Mouse (Mus musculus) hindbrain, embryonic 12.5 days (tissue): Measurements from ENCODE around the gene Gtf2h2. TPM values are rescaled to one million over a fixed set of nuclear protein-coding genes. Genes with fewer than 3 reads are reported as not detected.
"Not testable (repeated sequence)": the region's sequence is repeated elsewhere in the genome, so short reads cannot be mapped to it uniquely, and the experiment has no call there.

Source experiments
- ATAC-seq: fragments of 200-750 bp; cut with Nextera tagmentation; 2 replicates; pipeline ENCODE4 v1.8.0; 2017; ENCODE audit warnings: moderate TSS enrichment; ENCODE audit not compliant: low FRiP score
- H3K27ac ChIP-seq: fragments of 300-500 bp; sonication (generic); 2 replicates; pipeline ENCODE4 v1.5.1; 2016; ENCODE audit warnings: mild to moderate bottlenecking
- H3K27me3 ChIP-seq: fragments of 300-500 bp; sonication (generic); 2 replicates; pipeline ENCODE4 v1.6.1; 2016; ENCODE audit warnings: mild to moderate bottlenecking
- H3K36me3 ChIP-seq: fragments of 300-500 bp; sonication (generic); 2 replicates; pipeline ENCODE4 v1.6.1; 2016; ENCODE audit warnings: mild to moderate bottlenecking
- H3K4me1 ChIP-seq: fragments of 300-500 bp; sonication (generic); 2 replicates; pipeline ENCODE4 v1.6.1; 2016
- H3K4me2 ChIP-seq: fragments of 300-500 bp; sonication (generic); replicated peaks from 2 replicates; pipeline ENCODE4 v1.6.1; 2016; ENCODE audit warnings: mild to moderate bottlenecking
- H3K4me3 ChIP-seq: fragments of 300-500 bp; sonication (generic); 2 replicates; pipeline ENCODE4 v1.5.1; 2016; ENCODE audit warnings: mild to moderate bottlenecking
- H3K9ac ChIP-seq: fragments of 300-500 bp; sonication (generic); 2 replicates; pipeline ENCODE4 v1.6.1; 2016; ENCODE audit warnings: mild to moderate bottlenecking, moderate library complexity
- H3K9me3 ChIP-seq: fragments of 300-500 bp; sonication (generic); replicated peaks from 2 replicates; pipeline ENCODE4 v1.6.1; 2016; ENCODE audit warnings: mild to moderate bottlenecking
- WGBS: fragments of 180-500 bp; shearing (Covaris S2); methylation state at CpG from one replicate; pipeline ENCODE4 v1.1.7; 2016; 5-methylcytosine and 5-hydroxymethylcytosine counted together
- polyA plus RNA-seq: library from polyadenylated mRNA; unstranded; fragments of >200 nt; fragmentation: Nextera tagmentation; extraction: Ambion mirVana; gene quantifications from 2 replicates; pipeline ENCODE4 v1.2.1, GENCODE M21; 2016

Gtf2h2 gene
- polyA plus RNA-seq, 1 experiment from 2014 or later = 75.9 TPM

DNA sequence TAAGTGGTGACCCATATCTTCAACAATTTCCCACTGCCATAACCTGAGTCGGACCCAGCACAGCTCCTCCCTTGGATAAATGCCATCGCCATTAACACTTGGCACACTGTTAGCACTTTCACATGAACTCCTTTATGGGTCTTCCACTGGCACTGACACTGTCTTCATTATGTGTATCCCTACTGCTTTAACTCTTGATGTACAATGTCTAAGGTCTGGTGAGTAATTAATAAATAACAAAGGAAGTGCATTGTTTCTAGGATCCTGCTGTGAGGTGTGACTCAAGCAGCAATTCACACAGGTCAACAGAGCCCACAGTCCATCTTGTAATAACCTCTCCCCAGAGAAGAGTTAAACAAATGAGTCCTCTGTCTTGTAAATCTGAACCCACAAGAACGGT lies 31.0 kb downstream of the Gtf2h2 start:
- Histone ChIP-seq H3K9me3 (no peaks in the 10 kb centered on the region), H3K27me3 (no peaks in the 10 kb centered on the region), H3K36me3 (peaks cover 43% of the 10 kb centered on the region), H3K9ac (no peak overlapping the region), H3K27ac (no peak overlapping the region), H3K4me3 (no peak overlapping the region), H3K4me2 (no peak overlapping the region), H3K4me1 (no peaks in the 10 kb centered on the region)
- no peak for ATAC-seq
- WGBS = 76% methylated on average over 3 of the region's 3 CpGs

DNA sequence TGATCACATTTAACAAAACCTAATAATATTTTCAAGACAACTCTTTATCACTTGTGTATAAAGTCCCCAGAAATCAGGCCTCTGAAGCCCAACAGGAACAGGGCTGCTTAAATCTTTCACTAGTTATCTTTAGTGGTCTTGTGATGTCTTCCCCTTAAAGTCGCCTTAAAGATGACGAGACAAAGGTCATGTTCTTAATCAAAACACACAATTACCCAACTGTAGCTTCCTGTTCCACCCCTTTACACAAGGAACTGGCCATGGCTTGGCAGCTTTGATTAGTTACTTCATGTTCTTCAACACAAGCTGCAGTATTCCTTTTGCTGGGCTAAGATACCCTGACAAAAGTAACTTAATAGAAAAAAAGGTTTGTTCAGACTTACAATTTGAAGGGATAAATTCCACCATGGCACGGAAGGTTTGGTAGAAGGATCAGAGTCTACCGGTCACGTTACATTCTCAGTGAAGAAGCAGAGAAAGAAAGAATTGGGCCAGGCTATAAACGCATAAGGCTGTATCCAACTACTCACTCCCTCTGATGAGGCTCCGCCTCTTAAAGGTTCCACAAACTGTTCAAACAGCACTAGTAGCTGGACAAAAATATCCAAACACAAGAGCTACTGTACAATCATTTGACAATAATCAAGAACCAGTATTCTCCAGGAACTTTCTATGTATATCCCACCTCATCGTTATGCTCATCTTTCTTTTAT lies 39.8 kb downstream of the Gtf2h2 start, which contains the start of gene Naip1:
Naip1 (minus strand) TSS at position 455 of the 713 bp plus-strand sequence.
- not testable (repeated sequence) for H3K36me3 ChIP-seq, H3K4me3 ChIP-seq, H3K4me1 ChIP-seq, ATAC-seq, H3K4me2 ChIP-seq, H3K9ac ChIP-seq, H3K9me3 ChIP-seq, H3K27ac ChIP-seq, H3K27me3 ChIP-seq
- 84% methylated on average over 8 of the region's 8 CpGs for WGBS

DNA sequence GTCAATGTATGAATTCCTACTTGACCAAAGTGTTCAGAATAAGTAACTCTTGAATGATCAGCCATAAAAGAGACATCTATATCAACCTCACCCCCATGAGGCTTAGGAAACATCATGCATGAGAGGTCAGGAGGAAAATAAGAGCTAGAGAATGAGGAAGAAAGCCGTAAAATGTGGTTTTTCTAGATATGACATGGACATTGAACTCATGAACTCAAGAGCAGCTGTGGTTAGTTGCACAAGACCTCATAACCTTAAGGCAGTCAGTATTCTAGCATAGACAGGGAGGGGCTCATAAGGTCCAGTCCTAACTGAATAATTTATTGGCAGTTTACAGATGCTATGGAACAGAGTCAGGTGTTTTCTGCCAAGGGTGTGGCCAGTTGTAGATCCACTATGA lies 42.9 kb downstream of the Gtf2h2 start:
- H3K4me3 ChIP-seq = no peak overlapping the region
- H3K4me2 ChIP-seq = no peak overlapping the region
- H3K27me3 ChIP-seq = no peaks in the 10 kb centered on the region
- no peak overlapping the region for H3K27ac ChIP-seq
- H3K9me3 ChIP-seq = no peaks in the 10 kb centered on the region
- no peak overlapping the region for H3K9ac ChIP-seq
- H3K36me3 ChIP-seq = no peaks in the 10 kb centered on the region
- WGBS = 77% methylated on average over 1 of the region's 1 CpGs
- no peaks in the 10 kb centered on the region for H3K4me1 ChIP-seq
- no peak for ATAC-seq

DNA sequence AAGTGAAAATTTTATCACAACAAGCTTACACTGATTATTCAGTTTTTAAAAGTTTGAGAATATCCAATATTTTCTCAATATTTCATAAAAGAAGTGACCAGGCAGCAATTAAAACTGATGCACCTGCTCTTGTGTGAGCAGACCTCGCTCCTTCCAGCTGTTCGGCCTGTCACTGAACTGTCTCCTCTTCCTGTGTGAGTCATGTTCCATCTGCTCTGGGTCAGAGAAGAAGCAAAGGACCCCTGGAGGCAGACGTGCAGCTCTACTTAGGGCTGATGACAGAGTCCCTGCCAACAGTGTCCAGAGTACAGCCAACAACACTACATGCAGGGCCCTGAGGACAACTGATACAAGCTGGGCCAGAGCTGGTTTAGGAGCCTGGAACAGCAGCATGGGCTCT lies 52.3 kb downstream of the Gtf2h2 start:
- no peaks in the 10 kb centered on the region for H3K4me1 ChIP-seq
- no peaks in the 10 kb centered on the region for H3K27me3 ChIP-seq
- no peak overlapping the region for H3K4me2 ChIP-seq
- H3K4me3 ChIP-seq = no peak overlapping the region
- no peaks in the 10 kb centered on the region for H3K9me3 ChIP-seq
- WGBS = 64% methylated on average over 3 of the region's 3 CpGs
- no peaks in the 10 kb centered on the region for H3K36me3 ChIP-seq
- no peak overlapping the region for H3K9ac ChIP-seq
- ATAC-seq = no peak
- no peak overlapping the region for H3K27ac ChIP-seq

DNA sequence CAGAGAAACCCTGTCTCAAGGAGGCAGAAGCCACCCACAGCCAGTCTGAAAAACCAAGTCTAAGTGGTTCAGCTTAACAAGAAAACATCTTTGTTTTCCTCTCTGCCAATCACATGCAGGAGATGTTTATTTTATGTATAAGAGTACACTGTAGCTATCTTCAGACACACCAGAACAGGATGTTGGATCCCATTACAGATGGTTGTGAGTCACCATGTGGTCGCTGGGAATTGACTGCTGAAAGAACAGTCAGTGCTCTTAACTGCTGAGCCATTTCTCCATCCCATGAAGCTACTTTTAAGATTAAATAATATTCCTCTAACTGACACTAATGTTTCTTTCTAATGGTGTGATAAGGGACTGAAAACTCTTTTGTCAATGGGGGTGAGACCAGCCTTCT lies 53.7 kb downstream of the Gtf2h2 start:
- WGBS = 62% methylated on average over 1 of the region's 1 CpGs
- Histone ChIP-seq H3K27ac (no peak overlapping the region), H3K4me1 (no peaks in the 10 kb centered on the region), H3K9me3 (no peaks in the 10 kb centered on the region), H3K27me3 (no peaks in the 10 kb centered on the region), H3K4me3 (no peak overlapping the region), H3K36me3 (no peaks in the 10 kb centered on the region), H3K4me2 (no peak overlapping the region), H3K9ac (no peak overlapping the region)
- no peak for ATAC-seq

DNA sequence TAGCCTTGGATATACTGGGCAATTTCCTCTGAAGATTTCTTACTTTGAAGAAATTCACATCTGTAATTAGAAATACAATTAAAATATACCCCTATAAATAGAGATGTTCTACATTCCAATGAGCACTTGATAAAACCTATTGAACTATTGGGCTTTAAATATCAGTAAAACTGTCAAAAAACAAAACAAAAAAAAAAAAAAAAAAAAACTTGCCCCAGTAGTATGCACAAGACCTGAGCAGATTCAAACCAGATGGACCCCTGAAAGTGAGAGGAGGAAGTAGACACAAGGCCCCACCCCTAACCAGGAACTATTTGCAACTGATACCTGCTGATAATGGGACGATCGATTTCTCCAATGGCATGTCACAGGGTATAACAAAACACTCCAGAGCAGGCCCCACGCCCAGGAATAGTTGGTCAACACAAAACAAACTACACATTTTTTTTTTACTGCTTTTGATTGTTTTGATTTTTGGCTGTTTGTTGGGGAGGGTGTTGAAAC lies 55.0 kb downstream of the Gtf2h2 start:
- Histone ChIP-seq H3K36me3 (no peaks in the 10 kb centered on the region), H3K27me3 (no peaks in the 10 kb centered on the region), H3K9ac (no peak overlapping the region), H3K4me3 (no peak overlapping the region), H3K4me2 (no peak overlapping the region), H3K27ac (no peak overlapping the region), H3K4me1 (no peaks in the 10 kb centered on the region), H3K9me3 (no peaks in the 10 kb centered on the region)
- ATAC-seq = no peak
- 69% methylated on average over 3 of the region's 3 CpGs for WGBS

DNA sequence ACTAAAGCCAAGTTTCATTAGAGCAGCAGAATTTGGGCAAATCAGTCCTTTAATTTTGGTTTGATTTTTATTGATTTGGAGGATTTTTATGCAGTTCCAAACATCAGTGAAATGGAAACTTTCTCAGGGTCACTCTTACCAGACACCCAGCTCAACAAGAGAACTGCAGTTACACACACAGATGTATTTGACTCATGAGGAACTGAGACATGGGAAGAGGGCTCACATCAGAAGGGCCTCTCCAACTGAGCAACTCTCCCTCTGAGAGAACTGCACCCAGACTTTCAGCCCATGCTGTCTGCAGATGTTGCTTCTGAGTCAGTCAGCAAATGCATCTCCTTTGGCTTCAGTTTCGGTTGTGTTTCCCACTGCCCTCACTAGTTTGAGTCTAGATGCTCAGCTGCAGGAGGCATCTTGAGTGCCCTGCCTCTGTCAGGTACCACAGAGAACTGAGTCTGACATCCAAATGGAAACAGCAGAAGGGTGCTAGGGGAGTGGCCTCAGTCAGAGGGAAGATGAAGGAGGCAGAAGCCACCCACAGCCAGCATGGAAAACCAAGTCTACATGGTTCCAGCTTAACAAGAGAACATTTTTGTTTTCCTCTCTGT lies 55.7 kb downstream of the Gtf2h2 start:
- not testable (repeated sequence) for H3K36me3 ChIP-seq, H3K4me1 ChIP-seq, H3K4me3 ChIP-seq, H3K27ac ChIP-seq, H3K9me3 ChIP-seq, H3K4me2 ChIP-seq, H3K9ac ChIP-seq, ATAC-seq, H3K27me3 ChIP-seq
- WGBS = 63% methylated on average over 1 of the region's 1 CpGs

DNA sequence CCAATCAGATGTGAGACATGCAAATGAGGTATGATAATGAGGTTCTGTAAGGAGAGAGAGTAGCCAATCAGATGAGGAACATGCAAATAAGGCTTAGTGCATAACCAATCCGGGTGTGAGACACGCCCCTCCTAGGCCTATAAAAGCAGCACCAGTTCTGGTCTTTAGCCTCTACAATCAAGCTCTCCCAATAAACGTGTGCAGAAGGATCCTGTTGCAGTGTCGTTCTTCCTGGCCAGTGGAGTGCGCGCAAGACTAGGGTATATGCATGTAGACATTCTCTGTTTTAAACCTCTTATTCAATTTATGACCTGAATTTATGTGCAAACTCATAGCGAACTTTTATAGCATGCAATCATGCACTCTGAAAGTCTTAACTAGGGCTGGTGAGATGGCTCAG lies 72.4 kb downstream of the Gtf2h2 start:
- not testable (repeated sequence) for H3K4me1 ChIP-seq, H3K4me3 ChIP-seq, H3K4me2 ChIP-seq, H3K36me3 ChIP-seq, H3K27ac ChIP-seq, ATAC-seq, H3K27me3 ChIP-seq, H3K9ac ChIP-seq, H3K9me3 ChIP-seq
- WGBS = 91% methylated on average over 7 of the region's 7 CpGs

DNA sequence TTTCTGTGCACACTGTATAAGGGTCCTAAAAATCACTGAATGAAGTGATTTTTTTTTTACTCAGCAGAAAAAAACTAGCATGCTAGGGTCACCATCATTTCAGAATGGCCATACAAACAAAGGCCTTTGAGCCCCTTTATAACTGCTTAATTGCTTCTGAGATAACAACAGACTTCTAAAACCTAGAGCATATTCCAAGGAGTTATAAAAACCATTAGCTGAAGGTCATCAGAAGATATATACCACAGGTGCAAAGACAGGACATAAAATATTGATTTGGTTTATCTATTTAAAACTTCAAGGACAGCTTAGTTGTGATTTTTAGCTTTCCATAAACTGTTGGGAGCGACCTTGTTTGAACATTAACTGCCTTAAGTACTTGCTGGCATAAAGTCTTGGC lies 78.0 kb downstream of the Gtf2h2 start:
- no peak for ATAC-seq
- Histone ChIP-seq H3K27me3 (no peaks in the 10 kb centered on the region), H3K9ac (no peak overlapping the region), H3K36me3 (no peaks in the 10 kb centered on the region), H3K4me2 (no peak overlapping the region), H3K9me3 (peaks cover 8% of the 10 kb centered on the region), H3K27ac (no peak overlapping the region), H3K4me1 (no peaks in the 10 kb centered on the region), H3K4me3 (no peak overlapping the region)
- WGBS = 68% methylated on average over 1 of the region's 1 CpGs

Other genes with a start within 250 kb of the Gtf2h2 start
- gene Naip5, start 246.3 kb downstream of the Gtf2h2 start, polyA plus RNA-seq = 0.10 and 0.15 TPM in 2 replicates
- 0.08 and 0.09 TPM in 2 replicates for gene Naip6, start 174.9 kb downstream of the Gtf2h2 start, polyA plus RNA-seq
- 0.05 TPM in 1 of 2 replicates, not detected in the other for gene Naip1, start 39.7 kb downstream of the Gtf2h2 start, polyA plus RNA-seq
- 6.4 and 8.1 TPM in 2 replicates for gene Ocln, start 60.1 kb upstream of the Gtf2h2 start, polyA plus RNA-seq
- gene Marveld2, start 124.4 kb upstream of the Gtf2h2 start, polyA plus RNA-seq = 3.4 and 4.2 TPM in 2 replicates
- gene Ak6, start 158.4 kb upstream of the Gtf2h2 start, polyA plus RNA-seq = 257 and 279 TPM in 2 replicates
- 24.0 and 25.1 TPM in 2 replicates for gene Rad17, start 158.5 kb upstream of the Gtf2h2 start, polyA plus RNA-seq
- 18.3 and 27.6 TPM in 2 replicates for gene Taf9, start 159.0 kb upstream of the Gtf2h2 start, polyA plus RNA-seq
- gene Ccdc125, start 177.1 kb upstream of the Gtf2h2 start, polyA plus RNA-seq = 3.4 and 3.6 TPM in 2 replicates
- gene Cdk7, start 238.4 kb upstream of the Gtf2h2 start, polyA plus RNA-seq = 71.2 and 74.1 TPM in 2 replicates